Mouse (Mus musculus) forebrain, embryonic 15.5 days (tissue): ENCODE results near the gene Sbf1. TPM values are rescaled to one million over a fixed set of nuclear protein-coding genes. Genes with fewer than 3 reads are reported as not detected.

Source experiments
- ATAC-seq: fragments of 200-750 bp; cut with Nextera tagmentation; replicated peaks from 2 replicates; pipeline ENCODE4 v1.8.0; 2017; ENCODE audit warnings: mild to moderate bottlenecking, moderate TSS enrichment, moderate library complexity
- H3K27ac ChIP-seq: fragments of 300-500 bp; sonication (generic); replicated peaks from 2 replicates; pipeline ENCODE4 v1.5.1; 2015; ENCODE audit warnings: mild to moderate bottlenecking, inconsistent platforms
- H3K27me3 ChIP-seq: fragments of 300-500 bp; sonication (generic); 2 replicates; pipeline ENCODE4 v1.6.1; 2015; ENCODE audit warnings: inconsistent platforms
- H3K36me3 ChIP-seq: fragments of 300-500 bp; sonication (generic); 2 replicates; pipeline ENCODE4 v1.6.1; 2015; ENCODE audit warnings: mild to moderate bottlenecking, inconsistent platforms
- H3K4me1 ChIP-seq: fragments of 300-500 bp; sonication (generic); 2 replicates; pipeline ENCODE4 v1.6.1; 2015; ENCODE audit warnings: inconsistent platforms
- H3K4me2 ChIP-seq: fragments of 300-500 bp; sonication (generic); replicated peaks from 2 replicates; pipeline ENCODE4 v1.6.1; 2015; ENCODE audit warnings: mild to moderate bottlenecking, inconsistent platforms
- H3K4me3 ChIP-seq: fragments of 300-500 bp; sonication (generic); 2 replicates; pipeline ENCODE4 v1.5.1; 2015; ENCODE audit warnings: mild to moderate bottlenecking, inconsistent platforms
- H3K9ac ChIP-seq: fragments of 300-500 bp; sonication (generic); replicated peaks from 2 replicates; pipeline ENCODE4 v1.6.1; 2015; ENCODE audit warnings: mild to moderate bottlenecking, inconsistent platforms
- H3K9me3 ChIP-seq: fragments of 300-500 bp; sonication (generic); 2 replicates; pipeline ENCODE4 v1.6.1; 2016; ENCODE audit warnings: inconsistent platforms
- WGBS: fragments of 180-500 bp; shearing (Covaris S2); methylation state at CpG from one replicate; pipeline ENCODE4 v1.1.7; 2015; ENCODE audit warnings: mixed read lengths; 5-methylcytosine and 5-hydroxymethylcytosine counted together
- polyA plus RNA-seq: library from polyadenylated mRNA; unstranded; fragments of >200 nt; fragmentation: Nextera tagmentation; extraction: Ambion mirVana; gene quantifications from 2 replicates; pipeline ENCODE4 v1.2.1, GENCODE M21; 2015

The Sbf1 gene
- polyA plus RNA-seq, 1 experiment from 2014 or later: 79.0 TPM

GRCm38 (mm10) chr15:89292795-89293194 lies 22.3 kb downstream of the Sbf1 start:
- Histone ChIP-seq H3K9ac (no peak overlapping the region), H3K27ac (no peak overlapping the region), H3K36me3 (peaks cover 90% of the 10 kb centered on the region), H3K4me1 (no peaks in the 10 kb centered on the region), H3K9me3 (no peaks in the 10 kb centered on the region), H3K4me2 (no peak overlapping the region), H3K27me3 (no peaks in the 10 kb centered on the region), H3K4me3 (no peak overlapping the region)
- no peak for ATAC-seq
- 77% methylated on average over 2 of the region's 2 CpGs for WGBS

GRCm38 (mm10) chr15:89291521-89291920 lies 23.6 kb downstream of the Sbf1 start:
- Histone ChIP-seq H3K36me3 (peaks cover 88% of the 10 kb centered on the region), H3K4me1 (0 out of 2 replicates have a peak, but pooled peaks cover 1% of the 10 kb centered on the region), H3K27ac (no peak overlapping the region), H3K27me3 (no peaks in the 10 kb centered on the region), H3K9ac (no peak overlapping the region), H3K4me3 (no peak overlapping the region), H3K4me2 (no peak overlapping the region), H3K9me3 (no peaks in the 10 kb centered on the region)
- ATAC-seq: no peak
- 90% methylated on average over 3 of the region's 3 CpGs for WGBS

DNA sequence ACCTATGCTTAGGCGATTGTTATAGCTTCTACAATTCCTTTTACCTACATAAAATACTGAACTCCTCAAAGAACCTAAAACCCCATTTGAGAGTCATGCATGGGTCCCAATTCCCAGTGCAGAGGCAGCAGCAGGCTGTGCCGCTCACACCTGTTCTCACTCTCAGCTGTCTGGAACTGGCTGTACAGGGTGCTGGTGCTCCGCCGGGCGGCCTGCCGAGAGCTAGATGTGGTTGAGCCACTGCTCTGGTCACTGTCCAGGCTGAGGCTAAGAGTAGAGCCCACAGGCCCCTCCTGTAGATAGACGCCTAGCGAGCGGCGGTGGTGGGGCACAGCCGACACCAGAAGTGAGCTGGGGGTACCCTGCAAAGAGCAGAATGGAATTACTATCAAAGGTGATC lies 25.7 kb downstream of the Sbf1 start:
- no peak overlapping the region for H3K9ac ChIP-seq
- H3K4me1 ChIP-seq: 0 out of 2 replicates have a peak, but pooled peaks cover 2% of the 10 kb centered on the region
- ATAC-seq: no peak
- H3K27me3 ChIP-seq: no peaks in the 10 kb centered on the region
- 96% methylated on average over 11 of the region's 11 CpGs for WGBS
- H3K9me3 ChIP-seq: no peaks in the 10 kb centered on the region
- peaks cover 90% of the 10 kb centered on the region for H3K36me3 ChIP-seq
- H3K4me3 ChIP-seq: no peak overlapping the region
- no peak overlapping the region for H3K27ac ChIP-seq
- H3K4me2 ChIP-seq: no peak overlapping the region

GRCm38 (mm10) chr15:89288227-89288767 lies 26.8 kb downstream of the Sbf1 start:
- H3K4me2 ChIP-seq: no peak overlapping the region
- no peak overlapping the region for H3K9ac ChIP-seq
- H3K27ac ChIP-seq: no peak overlapping the region
- H3K4me3 ChIP-seq: no peak overlapping the region
- 90% methylated on average over 23 of the region's 23 CpGs for WGBS
- peak; percentile 55; the same call in 1 of the 2 replicates for ATAC-seq
- no peaks in the 10 kb centered on the region for H3K27me3 ChIP-seq
- peaks cover 90% of the 10 kb centered on the region for H3K36me3 ChIP-seq
- 0 out of 2 replicates have a peak, but pooled peaks cover 2% of the 10 kb centered on the region for H3K4me1 ChIP-seq
- H3K9me3 ChIP-seq: no peaks in the 10 kb centered on the region

DNA sequence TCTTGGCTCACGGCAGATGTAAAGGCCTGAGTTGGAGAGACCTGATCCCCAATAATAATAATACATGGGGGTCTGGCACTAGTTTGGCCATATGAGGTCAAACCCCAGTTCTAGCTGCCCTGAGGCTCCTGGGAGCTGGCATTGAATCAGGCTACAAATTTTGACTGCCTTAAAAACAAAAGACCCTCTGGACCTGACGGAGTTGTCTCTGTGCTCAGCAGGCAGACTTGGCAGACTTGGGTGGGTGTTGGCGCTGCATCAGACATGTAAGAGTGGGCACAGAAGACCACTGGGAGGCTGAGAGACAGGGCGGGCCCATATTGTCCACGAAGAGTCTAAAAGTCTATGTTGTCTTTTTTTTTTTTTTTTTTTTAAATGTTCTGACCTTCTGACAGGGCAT lies 28.5 kb downstream of the Sbf1 start:
- Histone ChIP-seq H3K4me1 (0 out of 2 replicates have a peak, but pooled peaks cover 2% of the 10 kb centered on the region), H3K27me3 (no peaks in the 10 kb centered on the region), H3K9ac (no peak overlapping the region), H3K4me3 (no peak overlapping the region), H3K27ac (peak overlapping the region; percentile 46; the same call in 1 of the 2 replicates), H3K9me3 (no peaks in the 10 kb centered on the region), H3K4me2 (no peak overlapping the region), H3K36me3 (peaks cover 90% of the 10 kb centered on the region)
- 63% methylated on average over 5 of the region's 5 CpGs for WGBS
- ATAC-seq: no peak

- Histone ChIP-seq H3K4me1 (0 out of 2 replicates have a peak, but pooled peaks cover 2% of the 10 kb centered on the region), H3K27me3 (no peaks in the 10 kb centered on the region), H3K4me2 (no peak overlapping the region), H3K9ac (no peak overlapping the region), H3K4me3 (no peak overlapping the region), H3K36me3 (peaks cover 93% of the 10 kb centered on the region), H3K27ac (0 out of 2 replicates have a peak overlapping the region, but pooled peaks have one; percentile 46), H3K9me3 (no peaks in the 10 kb centered on the region)
- 81% methylated on average over 7 of the region's 7 CpGs for WGBS
- ATAC-seq: no peak
Observed at GRCm38 (mm10) chr15:89286114-89286513, 29.0 kb downstream of the Sbf1 start.

DNA sequence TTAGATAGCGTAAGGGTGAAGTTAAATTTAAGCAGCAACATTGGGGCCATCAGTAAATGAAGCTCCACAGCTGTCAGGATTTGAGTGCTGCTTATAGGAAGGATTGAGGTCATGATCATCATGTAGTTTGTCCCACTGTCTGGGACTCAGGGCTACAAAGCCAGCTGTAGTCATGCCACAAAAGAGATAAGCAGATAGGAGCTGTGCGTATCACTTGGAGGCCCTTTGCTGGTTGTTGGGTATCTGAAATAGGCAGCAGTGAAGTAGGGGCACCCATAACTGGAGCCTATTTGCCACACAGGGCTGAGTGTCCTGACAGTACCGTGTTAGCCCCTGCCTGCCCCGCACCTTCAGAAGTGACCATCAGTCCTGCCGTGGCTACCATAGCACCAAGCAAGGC lies 29.6 kb downstream of the Sbf1 start:
- 93% methylated on average over 5 of the region's 5 CpGs for WGBS
- no peak overlapping the region for H3K4me3 ChIP-seq

DNA sequence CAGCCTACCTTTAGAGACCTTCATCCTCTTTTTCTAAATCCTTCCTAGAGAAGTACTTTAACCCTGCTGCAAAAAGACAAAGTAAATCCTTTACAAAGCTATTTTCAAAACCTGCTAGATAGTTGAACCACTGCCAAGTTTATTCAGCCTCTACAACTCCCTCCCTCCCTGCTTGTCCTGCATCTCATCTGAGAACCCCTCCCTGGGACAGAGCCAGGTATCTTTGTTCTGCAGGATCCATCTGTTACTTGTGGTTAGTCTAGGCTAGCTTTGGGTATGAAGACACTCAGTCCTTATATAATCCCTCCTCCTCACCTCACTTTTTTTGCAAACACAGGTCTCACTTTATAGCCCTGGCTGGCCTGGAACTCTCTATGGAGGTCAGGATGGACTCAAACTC lies 30.1 kb downstream of the Sbf1 start:
- peak overlapping the region; percentile 19; the same call in 1 of the 2 replicates for H3K27ac ChIP-seq
- H3K36me3 ChIP-seq: peaks cover 95% of the 10 kb centered on the region
- no peak for ATAC-seq
- H3K9me3 ChIP-seq: no peaks in the 10 kb centered on the region
- no peak overlapping the region for H3K4me2 ChIP-seq
- H3K4me1 ChIP-seq: 0 out of 2 replicates have a peak, but pooled peaks cover 2% of the 10 kb centered on the region
- no peaks in the 10 kb centered on the region for H3K27me3 ChIP-seq
- no peak overlapping the region for H3K9ac ChIP-seq
- no peak overlapping the region for H3K4me3 ChIP-seq

More for the DNA sequence above, 29.6 kb downstream of the Sbf1 start:
- H3K27ac ChIP-seq: peak overlapping the region; percentile 46; the same call in 1 of the 2 replicates
- H3K9ac ChIP-seq: no peak overlapping the region
- no peak for ATAC-seq
- 0 out of 2 replicates have a peak, but pooled peaks cover 2% of the 10 kb centered on the region for H3K4me1 ChIP-seq
- no peaks in the 10 kb centered on the region for H3K9me3 ChIP-seq
- peaks cover 95% of the 10 kb centered on the region for H3K36me3 ChIP-seq
- H3K27me3 ChIP-seq: no peaks in the 10 kb centered on the region
- no peak overlapping the region for H3K4me2 ChIP-seq

- Histone ChIP-seq H3K4me2 (no peak overlapping the region), H3K9ac (no peak overlapping the region), H3K27ac (no peak overlapping the region), H3K9me3 (no peaks in the 10 kb centered on the region), H3K36me3 (peaks cover 95% of the 10 kb centered on the region), H3K27me3 (no peaks in the 10 kb centered on the region), H3K4me1 (0 out of 2 replicates have a peak, but pooled peaks cover 2% of the 10 kb centered on the region), H3K4me3 (no peak overlapping the region)
- WGBS: 85% methylated on average over 2 of the region's 2 CpGs
- ATAC-seq: no peak
Observed at GRCm38 (mm10) chr15:89284094-89284493, 31.0 kb downstream of the Sbf1 start.

DNA sequence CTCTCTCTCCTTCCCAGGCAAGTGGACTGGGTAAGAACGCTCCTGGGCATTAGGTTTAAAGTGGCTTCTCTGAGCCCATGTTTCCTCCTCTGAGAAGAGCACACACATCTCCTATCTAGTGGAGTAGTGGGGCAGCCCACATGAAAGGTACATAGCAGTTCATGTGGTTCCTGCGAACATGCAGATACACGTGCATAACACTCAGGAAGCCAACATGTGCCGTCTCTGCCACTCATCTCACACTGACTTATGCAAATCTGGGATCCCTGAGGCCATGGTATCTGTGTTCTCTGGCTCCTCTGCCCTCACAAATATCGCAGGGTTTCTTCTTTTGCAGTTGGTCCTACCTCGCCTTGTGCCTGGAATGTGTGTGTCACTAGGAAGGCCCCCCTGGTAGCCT lies 32.6 kb downstream of the Sbf1 start:
- H3K9ac ChIP-seq: no peak overlapping the region
- WGBS: 79% methylated on average over 6 of the region's 6 CpGs
- no peak overlapping the region for H3K4me3 ChIP-seq
- H3K27me3 ChIP-seq: no peaks in the 10 kb centered on the region
- peaks cover 95% of the 10 kb centered on the region for H3K36me3 ChIP-seq
- H3K4me2 ChIP-seq: no peak overlapping the region
- H3K27ac ChIP-seq: no peak overlapping the region
- no peak for ATAC-seq
- H3K9me3 ChIP-seq: no peaks in the 10 kb centered on the region
- H3K4me1 ChIP-seq: 0 out of 2 replicates have a peak, but pooled peaks cover 2% of the 10 kb centered on the region

DNA sequence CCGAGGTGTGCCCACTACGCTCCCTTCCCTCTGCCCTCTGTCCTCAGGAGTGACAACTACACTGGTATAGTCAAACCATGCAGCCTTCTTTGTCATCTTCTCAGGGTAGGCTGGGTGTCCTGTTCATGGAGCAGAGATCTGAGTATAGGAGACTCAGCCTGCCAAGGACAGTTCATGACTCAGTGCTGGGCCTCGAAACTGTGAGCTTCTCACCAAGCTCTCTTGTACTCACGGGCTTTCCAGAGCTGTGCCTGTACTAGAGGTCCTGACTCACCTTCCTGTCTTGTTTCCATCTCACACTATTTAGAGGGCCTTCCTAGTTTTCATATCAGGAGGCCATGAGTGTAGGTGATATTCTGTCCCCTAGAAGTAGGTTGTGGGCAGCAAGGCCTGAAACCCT lies 37.7 kb downstream of the Sbf1 start:
- WGBS: 95% methylated on average over 4 of the region's 4 CpGs
- H3K4me1 ChIP-seq: no peaks in the 10 kb centered on the region

GRCm38 (mm10) chr15:89275497-89275896 lies 39.6 kb downstream of the Sbf1 start:
- no peak overlapping the region for H3K4me3 ChIP-seq

More for the DNA sequence above, 37.7 kb downstream of the Sbf1 start:
- no peaks in the 10 kb centered on the region for H3K27me3 ChIP-seq
- H3K4me3 ChIP-seq: no peak overlapping the region
- H3K9ac ChIP-seq: no peak overlapping the region
- no peak for ATAC-seq
- no peak overlapping the region for H3K4me2 ChIP-seq
- no peak overlapping the region for H3K27ac ChIP-seq
- H3K9me3 ChIP-seq: no peaks in the 10 kb centered on the region
- H3K36me3 ChIP-seq: peaks cover 91% of the 10 kb centered on the region

DNA sequence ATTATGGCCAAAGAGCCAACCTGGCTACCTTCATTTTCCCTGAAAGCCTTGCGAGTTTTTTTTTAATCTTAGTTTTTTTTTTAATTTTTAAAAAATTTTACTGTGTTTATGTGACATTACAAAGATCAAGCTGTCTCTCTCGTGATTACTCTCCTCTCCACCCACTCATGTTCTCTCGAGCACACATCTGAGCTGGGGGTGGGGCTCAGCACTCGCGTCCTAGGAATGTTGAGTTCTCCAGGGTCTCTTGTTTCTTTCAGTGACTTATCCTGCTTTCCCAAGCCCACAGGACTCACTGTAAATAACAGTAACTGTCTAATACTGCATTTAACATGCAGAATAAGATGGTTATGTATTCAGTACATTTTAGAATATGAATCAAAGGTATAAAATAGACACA lies 50.6 kb downstream of the Sbf1 start:
- H3K36me3 ChIP-seq: peaks cover 63% of the 10 kb centered on the region
- no peak overlapping the region for H3K4me3 ChIP-seq
- no peak overlapping the region for H3K4me2 ChIP-seq
- H3K4me1 ChIP-seq: no peaks in the 10 kb centered on the region
- no peak for ATAC-seq
- no peak overlapping the region for H3K27ac ChIP-seq
- WGBS: 90% methylated on average over 5 of the region's 5 CpGs
- H3K9ac ChIP-seq: no peak overlapping the region
- no peaks in the 10 kb centered on the region for H3K27me3 ChIP-seq
- H3K9me3 ChIP-seq: no peaks in the 10 kb centered on the region

More at GRCm38 (mm10) chr15:89275497-89275896, 39.6 kb downstream of the Sbf1 start:
- Histone ChIP-seq H3K9me3 (no peaks in the 10 kb centered on the region), H3K4me2 (no peak overlapping the region), H3K27ac (no peak overlapping the region), H3K36me3 (peaks cover 84% of the 10 kb centered on the region), H3K27me3 (no peaks in the 10 kb centered on the region), H3K9ac (no peak overlapping the region), H3K4me1 (no peaks in the 10 kb centered on the region)
- WGBS: 73% methylated on average over 3 of the region's 3 CpGs
- no peak for ATAC-seq
